In the genomic region with DNA sequence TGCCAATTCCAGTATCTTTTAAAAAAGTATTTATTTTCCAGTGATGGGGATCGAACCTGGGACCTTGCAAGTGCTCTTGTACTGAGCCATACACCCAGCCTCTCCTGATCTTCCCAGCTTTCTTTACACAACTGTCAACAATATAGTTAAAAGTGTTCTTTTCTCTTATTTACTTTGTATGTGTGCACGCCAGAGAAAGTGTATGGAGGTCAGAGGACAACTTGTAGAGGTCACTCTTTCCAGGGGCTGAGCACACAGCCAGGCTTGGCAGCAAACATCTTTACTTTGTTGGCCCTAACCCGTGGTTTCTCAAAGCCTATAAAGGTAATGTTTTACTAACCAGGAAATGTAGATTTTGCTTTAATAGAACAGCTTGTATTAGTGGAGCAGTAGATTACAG, we compare ENCODE assay signal across 23 mouse cellular contexts. TPM values are rescaled to one million over a fixed set of nuclear protein-coding genes. Genes with fewer than 3 reads are reported as not detected.
DNase-seq lines count a peak whose midpoint lies in the region; ATAC-seq and TF ChIP-seq lines count a peak whose summit lies in the region.
"Had no signal": no experiment of that assay in that cellular context is flagged by ENCODE, and none has a peak within 500 bp of the region (broad histone marks: within the 10 kb centered on the region; RNA-seq: fewer than 3 reads in every experiment).

No protein-coding gene starts in this region.

- no peak overlapping the region for H3K4me2 ChIP-seq in liver, embryonic 13.5 days
- H3K4me2 ChIP-seq in liver, embryonic 12.5 days, result no peak overlapping the region
- no peak overlapping the region for H3K4me2 ChIP-seq in liver, embryonic 16.5 days (ENCODE audit: low read depth, low read length)
- H3K4me2 ChIP-seq in stomach, postnatal 0 days (replicated peaks; ENCODE audit: low read depth), result no peak overlapping the region
- H3K4me2 ChIP-seq: embryonic facial prominence, embryonic 12.5 days; forebrain, embryonic 15.5 days; heart, embryonic 13.5 days had no signal

- 44% methylated on average over 3 of the region's 3 CpGs for WGBS in liver, embryonic 13.5 days (ENCODE audit: insufficient replicate concordance)
- 36% methylated on average over 3 of the region's 3 CpGs for WGBS in liver, embryonic 12.5 days (ENCODE audit: insufficient replicate concordance)
- 34% methylated on average over 3 of the region's 3 CpGs for WGBS in liver, embryonic 16.5 days (ENCODE audit: insufficient replicate concordance)
- 36% methylated on average over 3 of the region's 3 CpGs for WGBS in stomach, postnatal 0 days

- TF ChIP-seq EP300 in stomach, postnatal 0 days (optimal IDR thresholded peaks at IDR 0.05), result no peak

- H3K4me1 ChIP-seq in liver, embryonic 13.5 days (replicated peaks), result no peaks in the 10 kb centered on the region
- H3K4me1 ChIP-seq in liver, embryonic 12.5 days, result no peaks in the 10 kb centered on the region
- no peaks in the 10 kb centered on the region for H3K4me1 ChIP-seq in liver, embryonic 16.5 days (ENCODE audit: control insufficient read depth, low read depth, low read length)
- no peaks in the 10 kb centered on the region for H3K4me1 ChIP-seq in stomach, postnatal 0 days (replicated peaks; ENCODE audit: control insufficient read depth, insufficient read depth)
- H3K4me1 ChIP-seq: embryonic facial prominence, embryonic 12.5 days; forebrain, embryonic 15.5 days; heart, embryonic 13.5 days had no signal

- H3K9ac ChIP-seq in liver, embryonic 13.5 days, result no peak overlapping the region
- H3K9ac ChIP-seq in liver, embryonic 12.5 days, result no peak overlapping the region
- H3K9ac ChIP-seq in liver, embryonic 16.5 days (ENCODE audit: low read depth, low read length), result no peak overlapping the region
- no peak overlapping the region for H3K9ac ChIP-seq in stomach, postnatal 0 days (ENCODE audit: low read length)
- H3K9ac ChIP-seq: embryonic facial prominence, embryonic 12.5 days; forebrain, embryonic 15.5 days; heart, embryonic 13.5 days had no signal

- ATAC-seq in liver, embryonic 13.5 days (ENCODE audit: low read depth), result peak; percentile 36; the same call in 1 of the 2 replicates
- ATAC-seq in liver, embryonic 12.5 days, result no peak
- peak; percentile 88 for ATAC-seq in liver, embryonic 16.5 days (ENCODE audit: low read depth)
- peak; percentile 77 for ATAC-seq in stomach, postnatal 0 days (ENCODE audit: low FRiP score, low TSS enrichment)
- ATAC-seq: CD4-positive, CD25-positive, alpha-beta regulatory T cell, adult 4 months; forebrain, embryonic 15.5 days had no signal

- no peak for TF ChIP-seq CTCF in stomach, postnatal 0 days (IDR thresholded peaks at IDR 0.05; ENCODE audit: low read depth)

- no peak overlapping the region for H3K27ac ChIP-seq in liver, embryonic 13.5 days
- H3K27ac ChIP-seq in liver, embryonic 12.5 days, result no peak overlapping the region
- no peak overlapping the region for H3K27ac ChIP-seq in liver, embryonic 16.5 days (ENCODE audit: low read length)
- no peak overlapping the region for H3K27ac ChIP-seq in stomach, postnatal 0 days (replicated peaks)
- H3K27ac ChIP-seq: embryonic facial prominence, embryonic 12.5 days; forebrain, embryonic 15.5 days; heart, embryonic 13.5 days had no signal

- peaks cover 16% of the 10 kb centered on the region for H3K27me3 ChIP-seq in liver, embryonic 13.5 days
- 0 out of 2 replicates have a peak, but pooled peaks cover 4% of the 10 kb centered on the region for H3K27me3 ChIP-seq in liver, embryonic 12.5 days (replicated peaks)
- peaks cover 4% of the 10 kb centered on the region for H3K27me3 ChIP-seq in liver, embryonic 16.5 days (ENCODE audit: control insufficient read depth, insufficient read depth, low read depth, low read length)
- H3K27me3 ChIP-seq in stomach, postnatal 0 days (ENCODE audit: control insufficient read depth, insufficient read depth, low read length), result no peaks in the 10 kb centered on the region
- H3K27me3 ChIP-seq: forebrain, embryonic 15.5 days had no signal

- no peaks in the 10 kb centered on the region for H3K9me3 ChIP-seq in liver, embryonic 13.5 days (replicated peaks)
- no peaks in the 10 kb centered on the region for H3K9me3 ChIP-seq in liver, embryonic 12.5 days (replicated peaks)
- no peaks in the 10 kb centered on the region for H3K9me3 ChIP-seq in liver, embryonic 16.5 days (replicated peaks; ENCODE audit: control insufficient read depth, low read length)
- no peaks in the 10 kb centered on the region for H3K9me3 ChIP-seq in stomach, postnatal 0 days (ENCODE audit: control insufficient read depth, low read length)
- H3K9me3 ChIP-seq: embryonic facial prominence, embryonic 12.5 days; forebrain, embryonic 15.5 days; G1E; heart, embryonic 13.5 days had no signal

- H3K36me3 ChIP-seq in liver, embryonic 13.5 days, result no peaks in the 10 kb centered on the region
- no peaks in the 10 kb centered on the region for H3K36me3 ChIP-seq in liver, embryonic 12.5 days
- no peaks in the 10 kb centered on the region for H3K36me3 ChIP-seq in liver, embryonic 16.5 days (ENCODE audit: control insufficient read depth, insufficient read depth)
- no peaks in the 10 kb centered on the region for H3K36me3 ChIP-seq in stomach, postnatal 0 days (ENCODE audit: control insufficient read depth, insufficient read depth, low read length)
- H3K36me3 ChIP-seq: embryonic facial prominence, embryonic 12.5 days; forebrain, embryonic 15.5 days; G1E; heart, embryonic 13.5 days had no signal

- H3K4me3 ChIP-seq in liver, embryonic 13.5 days (replicated peaks), result no peak overlapping the region
- H3K4me3 ChIP-seq in liver, embryonic 12.5 days, result no peak overlapping the region
- H3K4me3 ChIP-seq in liver, embryonic 16.5 days (ENCODE audit: low read depth, low read length), result no peak overlapping the region
- H3K4me3 ChIP-seq in stomach, postnatal 0 days (ENCODE audit: low read depth, low read length), result no peak overlapping the region
- H3K4me3 ChIP-seq: embryonic facial prominence, embryonic 12.5 days; forebrain, embryonic 15.5 days; heart, embryonic 13.5 days had no signal

- DNase-seq in heart, adult 11 months, result peak; percentile 17
- DNase-seq in heart, adult 18-20 months, result no peak
- DNase-seq in liver, embryonic 13.5 days, result no peak
- peak; percentile 23 for DNase-seq in stomach, postnatal 0 days (ENCODE audit: low spot score)
- DNase-seq in gastrocnemius, adult 18-20 months (ENCODE audit: low spot score), result no peak
- DNase-seq: adrenal gland, postnatal 10 days; B cell, adult 2 months; cerebellum, adult 11 months; cerebellum, adult 9-10 months; cerebellum, postnatal 25 days; gastrocnemius, postnatal 14 days; heart, postnatal 36 days had no signal

RNA-seq across cellular contexts. Expression of a gene that starts 21.1 kb away (rescaled TPM):
- not detected for total RNA-seq in heart, adult 18-20 months (2021)
- polyA plus RNA-seq in liver, embryonic 13.5 days (2015; fragmentation: Nextera tagmentation; extraction: Ambion mirVana), result not detected in 2 replicates
- polyA plus RNA-seq in liver, embryonic 12.5 days (2016; fragmentation: Nextera tagmentation; extraction: Ambion mirVana), result not detected in 2 replicates
- polyA plus RNA-seq in liver, embryonic 16.5 days (2015; fragmentation: Nextera tagmentation; extraction: Ambion mirVana), result not detected in 2 replicates
- not detected in 2 replicates for polyA plus RNA-seq in stomach, postnatal 0 days (2015; fragmentation: Nextera tagmentation; extraction: Ambion mirVana)
- total RNA-seq in gastrocnemius, adult 18-20 months (2021), result not detected
- total RNA-seq: adrenal gland, postnatal 10 days; adrenal gland, postnatal 4 days; gastrocnemius, postnatal 14 days; heart, postnatal 36 days had no signal
- polyA plus RNA-seq: CD4-positive, CD25-positive, alpha-beta regulatory T cell, adult 4 months; cortical plate, adult 2 months; embryonic facial prominence, embryonic 12.5 days; G1E; gonadal fat pad, adult 2 months; heart, postnatal 0 days had no signal

RNA-seq across cellular contexts. Expression of a gene that starts 22.6 kb away (rescaled TPM):
- total RNA-seq in heart, adult 18-20 months (2021), result 100 to 1,000 TPM in 1 of 2 experiments, 10 to 100 TPM in 1; 98.8 to 103 TPM
- 12.6 and 13.2 TPM in 2 replicates for polyA plus RNA-seq in liver, embryonic 13.5 days (2015; fragmentation: Nextera tagmentation; extraction: Ambion mirVana)
- 13.3 and 14.2 TPM in 2 replicates for polyA plus RNA-seq in liver, embryonic 12.5 days (2016; fragmentation: Nextera tagmentation; extraction: Ambion mirVana)
- 17.5 and 17.7 TPM in 2 replicates for polyA plus RNA-seq in liver, embryonic 16.5 days (2015; fragmentation: Nextera tagmentation; extraction: Ambion mirVana)
- 8.2 and 9.2 TPM in 2 replicates for polyA plus RNA-seq in stomach, postnatal 0 days (2015; fragmentation: Nextera tagmentation; extraction: Ambion mirVana)
- 10 to 100 TPM; 52.4 to 56.0 TPM for total RNA-seq in gastrocnemius, adult 18-20 months (2021)

RNA-seq across cellular contexts. Expression of a gene that starts 36.3 kb away (rescaled TPM):
- not detected for total RNA-seq in heart, adult 18-20 months (2021)
- not detected in 2 replicates for polyA plus RNA-seq in liver, embryonic 13.5 days (2015; fragmentation: Nextera tagmentation; extraction: Ambion mirVana)
- not detected in 2 replicates for polyA plus RNA-seq in liver, embryonic 12.5 days (2016; fragmentation: Nextera tagmentation; extraction: Ambion mirVana)
- not detected in 2 replicates for polyA plus RNA-seq in liver, embryonic 16.5 days (2015; fragmentation: Nextera tagmentation; extraction: Ambion mirVana)
- polyA plus RNA-seq in stomach, postnatal 0 days (2015; fragmentation: Nextera tagmentation; extraction: Ambion mirVana), result not detected in 2 replicates
- not detected for total RNA-seq in gastrocnemius, adult 18-20 months (2021)
- total RNA-seq: gastrocnemius, postnatal 14 days; heart, postnatal 36 days had no signal
- polyA plus RNA-seq: CD4-positive, CD25-positive, alpha-beta regulatory T cell, adult 4 months; G1E; heart, embryonic 13.5 days; heart, postnatal 0 days had no signal

RNA-seq across cellular contexts. Expression of a gene that starts 46.0 kb away (rescaled TPM):
- not detected for total RNA-seq in heart, adult 18-20 months (2021)
- 0.02 TPM in 1 of 2 replicates, not detected in the other for polyA plus RNA-seq in liver, embryonic 13.5 days (2015; fragmentation: Nextera tagmentation; extraction: Ambion mirVana)
- polyA plus RNA-seq in liver, embryonic 12.5 days (2016; fragmentation: Nextera tagmentation; extraction: Ambion mirVana), result not detected in 2 replicates
- not detected in 2 replicates for polyA plus RNA-seq in liver, embryonic 16.5 days (2015; fragmentation: Nextera tagmentation; extraction: Ambion mirVana)
- polyA plus RNA-seq in stomach, postnatal 0 days (2015; fragmentation: Nextera tagmentation; extraction: Ambion mirVana), result not detected in 2 replicates
- total RNA-seq in gastrocnemius, adult 18-20 months (2021), result not detected
- total RNA-seq: adrenal gland, postnatal 10 days; gastrocnemius, postnatal 14 days; heart, postnatal 36 days had no signal
- polyA plus RNA-seq: CD4-positive, CD25-positive, alpha-beta regulatory T cell, adult 4 months; G1E; gonadal fat pad, adult 2 months; heart, embryonic 13.5 days; heart, postnatal 0 days had no signal

Comparison
In these comparisons a context has a peak if more than half of its experiments do, and no peak if none do; other contexts are left out.
1. DNase-seq: peak in heart, adult 11 months (single experiment) and stomach, postnatal 0 days (single experiment); none in heart, adult 18-20 months (0 of 2), liver, embryonic 13.5 days (single experiment) and gastrocnemius, adult 18-20 months (single experiment).